Mouse (Mus musculus): ENCODE measurements around the gene Nt5dc3.
A peak's percentile ranks its signal among the peaks of the same experiment; 100 is the strongest.

Gene Nt5dc3

DNA sequence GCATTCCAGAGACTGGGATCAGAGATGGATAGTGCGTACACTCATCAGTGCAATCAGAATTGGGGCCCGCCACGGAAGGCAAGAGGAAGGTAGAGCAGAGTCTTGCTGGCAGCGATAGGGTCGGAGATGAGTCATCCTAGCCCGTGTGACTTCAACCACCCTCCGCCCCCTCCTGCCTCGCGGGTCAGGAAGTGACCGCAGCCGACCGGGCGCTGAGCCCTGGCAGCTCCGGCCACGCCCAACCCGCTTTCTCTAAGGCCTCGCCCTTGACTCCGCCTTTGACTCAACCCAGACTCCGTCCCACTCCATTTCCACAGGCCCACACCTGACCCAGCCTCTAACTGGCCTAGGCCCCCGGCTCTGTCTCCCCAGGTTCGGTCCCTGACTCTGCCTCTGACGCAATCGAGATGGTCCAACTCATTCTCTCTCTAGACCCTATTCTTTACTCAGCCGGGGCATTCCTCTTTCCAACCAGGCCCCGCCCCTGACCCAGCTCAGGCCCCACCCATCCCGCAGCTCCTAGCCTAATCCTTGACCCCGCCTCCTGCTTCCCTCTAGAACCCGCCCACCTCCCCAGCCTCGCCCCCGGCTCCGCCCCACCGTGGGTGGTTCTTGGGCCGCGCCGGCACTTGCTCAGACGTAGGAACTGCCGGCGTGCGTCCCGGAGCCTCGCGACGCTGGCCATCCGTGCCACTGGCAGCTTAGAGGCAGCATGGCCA lies at the start of gene Nt5dc3:
Gene Nt5dc3, plus strand, starts transcription at position 608 of the 719 bp plus-strand sequence.
- DNase-seq = peak; percentile 98

DNA sequence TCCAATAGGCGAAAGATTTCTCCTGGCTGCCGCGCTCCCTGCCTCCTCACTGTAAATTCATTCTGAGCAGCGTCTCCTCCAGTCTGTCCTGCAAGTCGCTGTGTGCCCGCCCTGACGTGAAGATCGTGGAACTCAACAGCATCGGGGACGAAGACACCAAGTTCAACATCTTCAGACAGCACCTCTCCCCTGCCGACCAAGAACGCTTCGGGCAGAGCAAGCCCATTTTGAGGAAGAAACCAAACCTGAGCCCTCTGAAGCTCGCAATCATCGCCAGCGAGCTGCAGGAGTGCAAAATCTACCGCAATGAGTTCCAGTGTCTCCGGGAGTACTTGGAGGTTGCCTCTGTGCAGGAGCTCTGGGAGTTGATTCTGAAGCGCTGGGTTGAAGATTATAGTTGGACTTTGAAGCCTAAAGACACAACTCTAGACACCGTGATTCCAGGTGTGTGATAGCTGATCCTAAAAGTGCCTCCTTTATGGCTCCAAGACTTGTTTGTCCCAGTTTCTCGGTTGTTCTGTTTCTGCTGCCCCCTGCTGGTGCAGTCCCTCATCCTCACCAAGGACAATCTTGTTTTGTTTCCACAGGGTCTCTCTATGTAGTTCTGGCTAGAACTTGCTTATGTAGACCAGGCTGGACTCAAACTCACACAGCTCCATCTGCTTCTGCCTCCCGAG lies 47.8 kb upstream of the Nt5dc3 start:
- peak; percentile 81 for DNase-seq

DNA sequence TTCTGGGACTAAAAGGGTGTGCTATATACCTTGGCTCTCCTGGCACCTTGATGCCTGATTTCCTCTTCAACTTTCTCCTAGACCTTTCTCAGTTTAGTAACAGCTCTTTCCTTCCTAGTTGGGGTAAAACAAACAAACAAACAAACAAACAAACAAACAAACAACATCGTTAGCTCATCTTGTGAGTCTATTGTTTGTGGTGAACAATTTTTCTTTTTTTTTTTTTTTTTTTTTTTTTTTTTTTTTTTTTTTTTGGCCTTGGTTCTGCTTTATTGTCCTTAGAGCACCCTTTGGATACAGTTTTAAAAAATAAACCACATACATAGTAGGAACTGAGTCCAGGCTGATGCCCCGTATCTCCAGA lies 47.3 kb upstream of the Nt5dc3 start:
- DNase-seq = no peak

DNA sequence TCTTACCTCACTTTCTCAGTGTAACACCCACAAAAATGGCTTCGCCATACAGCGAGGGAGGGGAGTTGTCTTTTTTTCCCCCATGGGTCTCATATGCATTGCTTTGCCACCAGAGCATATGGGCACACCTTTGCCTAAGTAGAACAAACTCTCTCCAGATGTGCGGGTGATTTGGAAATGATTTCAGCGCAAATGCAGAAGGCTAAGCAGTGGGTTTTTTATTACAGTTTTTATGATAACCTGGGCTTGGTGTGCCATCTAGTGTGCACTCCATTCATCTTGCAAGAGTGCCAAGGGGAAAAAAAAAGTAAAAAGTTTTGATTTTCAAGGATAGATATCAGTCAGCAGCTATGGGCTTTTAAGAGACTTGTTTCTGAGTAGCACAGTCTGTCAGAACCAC lies 43.8 kb upstream of the Nt5dc3 start:
- DNase-seq = no peak

DNA sequence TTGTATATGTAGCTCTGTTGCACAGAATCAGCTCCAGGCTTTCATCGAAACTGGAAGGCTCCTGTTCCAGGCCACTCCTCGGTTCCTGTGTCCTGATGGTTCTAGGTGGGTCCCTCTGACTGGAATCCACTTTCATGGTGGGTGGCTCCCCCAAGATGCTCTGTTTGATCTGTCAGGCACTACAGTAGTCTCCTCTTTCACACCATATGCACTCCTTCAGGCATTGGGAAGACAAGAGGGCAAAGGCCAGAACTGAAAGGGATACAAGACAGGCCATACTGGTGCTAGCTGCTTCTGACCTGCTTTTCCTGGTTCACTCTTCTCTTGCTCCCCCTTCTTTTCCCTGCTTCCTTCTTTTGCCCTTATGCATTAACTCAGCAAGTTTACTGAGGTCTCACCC lies 35.9 kb upstream of the Nt5dc3 start:
- DNase-seq = no peak

DNA sequence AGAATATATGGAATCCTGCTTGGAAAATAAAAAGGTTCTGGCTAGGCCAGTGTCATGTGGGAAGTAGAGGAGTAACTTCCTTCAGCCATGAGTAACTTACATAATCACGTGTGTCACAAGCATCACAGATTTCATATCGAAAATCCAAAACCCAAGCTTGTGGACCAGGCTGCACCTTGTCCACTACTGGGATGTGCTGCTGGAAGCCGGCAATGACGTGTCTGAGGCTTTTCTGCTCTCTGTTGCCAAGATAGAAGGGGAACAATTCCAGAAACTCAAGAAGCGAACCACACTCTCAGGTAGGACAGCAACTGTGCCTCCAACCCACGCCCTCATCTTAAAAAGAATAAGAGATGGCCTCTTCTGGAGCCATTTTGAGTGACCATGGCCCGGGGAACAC lies 34.5 kb upstream of the Nt5dc3 start:
- no peak for DNase-seq

DNA sequence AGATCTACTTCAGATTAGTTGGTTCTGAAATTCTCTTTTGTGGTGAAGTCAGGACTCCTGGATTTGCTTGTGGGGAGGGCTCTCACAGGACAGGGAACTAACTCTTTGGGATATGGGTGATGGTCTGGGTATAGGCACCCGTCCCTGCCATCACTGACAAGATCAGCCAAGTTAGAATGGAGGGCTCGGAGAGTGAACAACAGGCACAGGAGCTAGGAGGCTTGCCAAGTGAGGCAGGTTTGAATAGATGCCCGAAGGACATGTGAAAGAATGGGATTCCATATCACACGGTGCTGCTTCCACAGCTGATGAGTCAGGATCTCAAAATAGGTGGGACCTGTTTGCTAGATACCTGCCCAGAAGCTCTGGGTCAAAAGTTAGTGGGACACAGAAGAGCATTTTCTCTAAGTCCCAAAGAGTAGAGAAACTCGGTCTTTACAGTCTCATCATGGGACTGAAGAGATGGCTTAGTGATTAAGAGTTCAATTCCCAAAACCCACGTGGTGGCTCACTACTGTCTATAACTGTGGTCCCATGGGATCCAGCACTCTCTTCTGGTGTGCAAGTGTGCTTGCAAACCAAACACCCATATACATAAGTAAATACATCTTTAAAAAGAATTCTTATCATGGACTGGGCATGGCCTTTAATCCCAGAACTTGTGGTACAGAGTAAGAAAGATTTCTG lies 22.8 kb upstream of the Nt5dc3 start:
- no peak for DNase-seq

DNA sequence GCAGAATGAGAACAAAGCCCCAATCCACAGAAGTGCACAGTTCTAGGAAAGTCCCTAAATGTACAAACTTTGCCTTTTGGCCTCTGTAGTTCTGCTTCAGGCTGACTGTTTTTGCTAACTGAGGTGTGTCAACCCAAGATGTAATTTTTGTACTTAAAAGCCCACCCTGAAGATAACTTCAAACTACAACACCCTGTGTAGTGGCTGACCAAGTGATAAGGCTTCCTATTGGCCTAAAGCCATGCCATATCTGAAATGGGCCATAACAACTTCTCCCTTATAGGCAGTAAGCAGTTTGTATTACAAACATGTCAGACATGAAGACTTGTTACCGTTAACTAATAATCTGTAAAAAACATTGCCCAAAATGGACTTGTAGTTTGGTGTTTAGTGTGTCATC lies 21.1 kb upstream of the Nt5dc3 start:
- no peak for DNase-seq

DNA sequence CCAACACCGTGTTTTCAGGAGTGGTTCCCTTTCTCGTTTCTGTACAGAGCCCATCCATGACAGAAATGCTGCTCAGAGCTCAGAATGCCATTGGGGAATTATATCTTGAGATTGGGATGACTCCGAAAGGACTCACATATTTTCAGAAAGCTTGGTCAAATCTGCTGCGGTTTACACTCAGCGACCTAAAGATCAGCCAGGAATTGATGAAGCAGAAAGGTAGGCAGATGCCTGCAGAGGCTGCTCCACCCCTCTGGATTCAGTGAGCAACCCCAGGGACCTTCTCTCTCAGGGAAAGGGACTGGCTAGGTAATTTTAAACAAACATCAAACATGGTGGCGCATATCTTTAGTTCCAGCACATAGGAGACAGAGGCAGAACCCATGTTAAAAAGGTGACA lies 20.6 kb upstream of the Nt5dc3 start:
- DNase-seq = no peak

DNA sequence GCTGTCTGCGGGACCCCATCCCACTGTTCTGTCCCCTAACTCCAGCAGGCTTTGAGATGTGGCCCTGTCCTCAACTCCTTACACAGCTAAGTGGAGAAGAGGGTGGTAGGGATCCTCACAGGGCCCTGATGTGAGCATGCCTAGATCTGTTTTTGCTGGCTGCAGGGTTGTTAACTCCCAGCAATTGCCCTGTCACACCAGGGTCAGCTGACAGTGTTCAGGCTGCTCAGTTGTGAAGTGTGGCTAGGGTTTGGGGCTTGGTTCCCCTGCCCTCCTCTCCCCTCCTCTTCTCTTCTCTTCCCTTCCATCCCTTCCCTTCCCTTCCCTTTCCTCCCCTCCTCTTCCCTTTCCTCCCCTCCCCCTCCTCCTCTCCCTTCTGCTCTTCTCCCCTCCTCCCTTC lies 17.6 kb upstream of the Nt5dc3 start:
- no peak for DNase-seq

DNA sequence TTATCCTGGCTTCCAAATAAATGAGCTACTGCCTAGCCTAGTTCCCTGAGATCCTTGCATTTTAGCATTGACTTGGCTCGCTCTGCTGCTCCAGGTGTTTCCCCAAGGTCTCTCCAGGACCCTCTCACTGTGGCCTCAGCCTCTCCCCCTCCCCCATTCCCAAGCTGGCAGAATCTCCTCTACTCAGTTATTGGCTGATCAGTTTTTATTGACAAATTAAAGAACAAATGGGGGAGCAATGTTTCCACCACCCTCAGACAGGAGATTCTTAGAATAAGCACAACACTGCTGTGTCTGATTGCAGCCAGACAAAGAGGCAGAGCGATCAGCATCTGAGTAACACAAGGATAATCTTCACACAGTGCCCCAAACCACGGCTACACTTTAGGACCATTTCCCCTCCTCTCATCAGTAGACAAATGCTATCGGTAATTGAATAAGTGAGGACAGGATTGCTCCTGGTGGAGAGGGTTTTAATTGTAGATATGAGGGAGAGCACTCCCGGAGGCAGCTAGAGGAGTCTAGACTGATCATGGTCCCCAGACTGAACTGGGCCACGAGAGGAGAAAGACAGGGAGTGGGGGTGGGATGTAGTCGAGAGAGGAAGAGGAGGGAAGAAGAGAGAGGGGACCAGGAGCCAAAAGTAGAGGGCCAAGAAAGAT lies 17.0 kb upstream of the Nt5dc3 start:
- DNase-seq = no peak

DNA sequence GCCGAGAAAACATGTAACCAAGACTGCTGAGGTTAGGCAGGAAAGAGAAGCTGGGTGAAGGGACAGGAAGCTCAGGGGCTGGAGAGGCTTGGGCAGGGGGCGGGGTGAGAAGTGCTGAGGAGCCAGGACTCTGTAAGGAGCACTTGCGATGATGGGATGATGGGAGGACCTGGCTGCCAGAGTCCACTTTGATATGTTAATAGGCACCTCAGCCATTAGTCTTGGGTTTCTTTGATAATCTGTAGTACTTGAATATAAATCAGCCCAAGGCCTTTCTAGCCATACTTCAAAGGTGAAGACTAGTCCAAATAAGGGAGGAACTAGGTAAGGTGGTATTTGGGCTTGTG lies 16.4 kb upstream of the Nt5dc3 start:
- no peak for DNase-seq

DNA sequence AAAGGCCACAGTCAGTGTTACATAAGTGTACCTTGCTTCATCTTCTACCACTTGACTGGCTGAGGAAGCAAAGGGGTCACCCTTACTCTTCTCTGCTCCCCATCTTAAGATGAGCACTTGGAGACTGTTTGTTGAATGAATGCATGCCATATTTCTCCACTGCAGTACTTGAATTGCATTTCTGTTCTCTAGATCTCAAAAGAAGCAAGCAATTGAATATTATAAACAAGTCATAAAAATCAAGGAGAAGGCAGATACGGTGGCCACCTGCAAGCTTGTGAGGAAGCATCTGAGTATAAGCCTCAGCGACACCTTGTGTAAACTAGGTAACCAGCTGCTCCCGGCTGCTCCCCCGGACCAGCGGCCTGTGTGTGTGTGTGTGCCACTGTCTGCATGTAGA lies 15.1 kb upstream of the Nt5dc3 start, which contains the start of gene Gm49358:
Gene Gm49358, plus strand, starts transcription at position 301 of the 400 bp plus-strand sequence.
- DNase-seq = no peak

DNA sequence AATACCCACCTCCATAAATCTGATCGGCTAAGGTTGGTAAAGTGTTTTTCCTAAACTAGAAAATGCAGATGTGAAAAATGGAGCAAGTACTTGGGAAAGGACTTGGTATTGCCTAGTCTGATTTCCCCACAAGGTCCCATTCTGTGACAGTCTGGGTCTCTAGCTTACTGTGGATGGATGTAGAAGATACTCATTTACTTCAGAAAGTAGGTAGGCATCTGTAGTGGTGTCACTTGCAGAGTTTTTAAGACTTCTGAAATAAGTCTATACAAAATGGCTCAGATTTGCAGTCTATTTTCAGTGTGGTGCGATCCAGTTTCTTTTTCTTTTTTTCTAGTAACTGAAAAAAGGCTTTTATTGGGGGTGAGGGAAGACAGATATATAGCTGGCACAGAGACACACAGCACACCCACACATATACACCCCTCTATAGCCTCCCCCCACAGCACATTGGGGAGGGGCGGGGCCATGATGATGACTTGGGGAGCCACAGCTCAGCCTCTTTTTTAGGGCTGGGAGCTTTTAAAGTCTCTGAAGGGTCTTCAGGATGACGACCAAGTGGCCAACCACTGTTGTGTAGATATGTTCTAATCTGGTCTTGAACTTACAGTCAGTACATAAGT lies 13.3 kb upstream of the Nt5dc3 start:
- no peak for DNase-seq

DNA sequence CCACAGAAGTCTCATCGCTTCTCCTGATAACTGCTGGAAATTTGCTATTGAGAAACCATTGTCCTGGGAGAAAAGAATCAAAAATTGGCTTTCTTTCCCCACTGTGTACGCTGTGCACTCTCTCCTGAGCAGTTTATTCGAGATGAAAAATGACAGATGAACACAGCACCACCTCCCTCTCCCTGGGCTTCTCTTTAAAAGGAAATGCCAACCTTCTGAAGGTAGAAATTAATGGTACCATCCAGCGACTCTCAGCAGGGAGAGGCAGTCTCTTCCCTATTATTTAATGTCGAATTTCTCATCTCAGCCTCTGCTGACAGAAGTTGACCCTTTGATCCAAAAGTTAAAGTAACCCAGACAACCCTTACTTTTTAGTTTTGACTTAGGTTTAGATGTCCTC lies 9.6 kb upstream of the Nt5dc3 start:
- DNase-seq = no peak

DNA sequence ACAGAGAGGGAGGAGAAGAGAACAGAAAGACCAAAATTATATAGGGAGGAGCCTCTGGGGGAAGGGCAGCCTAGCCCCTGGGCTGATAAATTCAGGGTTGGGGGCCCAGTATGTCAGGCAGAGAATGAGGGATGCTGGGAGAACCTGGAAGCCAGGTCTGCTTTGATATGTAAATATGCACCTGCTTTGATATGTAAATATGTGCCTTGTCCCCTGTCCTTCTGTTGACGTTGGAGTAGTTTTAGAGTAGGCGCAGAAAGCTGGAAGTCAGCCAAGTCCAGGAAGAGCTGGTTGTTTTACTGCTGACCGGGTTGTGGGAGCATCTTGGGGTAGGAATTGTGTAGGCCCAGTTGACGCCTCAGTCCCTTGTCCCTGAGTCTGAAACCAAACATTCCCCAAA lies 9.0 kb upstream of the Nt5dc3 start:
- no peak for DNase-seq

DNA sequence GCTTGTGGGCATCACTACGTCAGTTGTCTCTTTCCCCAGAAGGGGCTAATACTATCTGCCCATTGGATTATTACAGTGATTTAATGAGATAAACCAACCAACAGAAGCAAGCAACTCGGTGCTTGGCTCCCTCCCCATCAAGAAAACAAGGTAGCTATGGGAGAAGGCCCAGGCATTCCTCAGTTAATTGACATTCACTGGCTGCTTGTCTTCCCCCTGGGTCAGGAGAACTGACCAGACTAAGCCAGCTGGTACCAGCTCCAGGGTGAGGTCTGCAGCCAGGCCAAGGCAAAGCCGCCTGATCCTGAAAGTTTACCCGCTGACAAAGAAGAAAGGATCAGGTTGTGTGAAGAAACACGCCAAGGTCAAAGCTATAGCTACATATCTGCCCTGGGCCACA lies 7.1 kb upstream of the Nt5dc3 start:
- no peak for DNase-seq

DNA sequence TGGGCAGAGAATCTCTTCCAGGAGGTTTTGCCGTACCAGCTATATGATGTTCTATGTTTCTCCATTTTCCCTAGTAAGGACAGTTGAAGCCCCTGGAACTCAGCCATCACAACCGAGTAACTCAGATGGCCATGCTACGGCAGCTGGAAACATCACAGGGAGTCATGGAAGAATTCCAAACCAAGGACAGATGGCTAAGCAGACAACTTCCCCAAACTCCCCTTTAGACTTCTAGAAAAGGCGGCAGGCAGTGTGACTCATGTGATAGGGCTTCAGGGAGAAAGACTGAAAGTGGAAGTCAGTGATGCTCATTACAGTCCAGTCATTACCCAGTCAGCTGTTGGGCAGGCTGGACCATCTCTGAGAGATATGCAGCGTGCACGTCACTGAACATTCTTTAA lies 6.6 kb upstream of the Nt5dc3 start:
- no peak for DNase-seq

DNA sequence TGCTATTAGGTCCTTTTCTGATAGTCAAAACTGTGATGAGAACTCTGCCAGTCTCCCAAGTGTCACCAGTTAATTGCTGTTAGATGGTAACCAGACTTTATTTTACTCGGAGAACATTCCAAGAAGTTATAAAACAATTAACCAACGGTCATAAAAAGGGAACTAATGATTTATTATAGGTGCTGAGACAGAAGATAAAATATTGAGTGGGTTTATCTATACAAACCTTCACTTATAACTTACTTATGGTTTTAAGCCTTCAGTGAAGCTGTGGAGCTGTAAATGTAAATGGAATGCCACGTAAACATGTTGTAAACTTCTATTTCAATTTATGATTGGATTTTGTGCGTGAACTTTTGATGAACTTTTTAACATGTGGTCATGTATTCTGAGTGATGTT lies 5.4 kb upstream of the Nt5dc3 start:
- DNase-seq = no peak

DNA sequence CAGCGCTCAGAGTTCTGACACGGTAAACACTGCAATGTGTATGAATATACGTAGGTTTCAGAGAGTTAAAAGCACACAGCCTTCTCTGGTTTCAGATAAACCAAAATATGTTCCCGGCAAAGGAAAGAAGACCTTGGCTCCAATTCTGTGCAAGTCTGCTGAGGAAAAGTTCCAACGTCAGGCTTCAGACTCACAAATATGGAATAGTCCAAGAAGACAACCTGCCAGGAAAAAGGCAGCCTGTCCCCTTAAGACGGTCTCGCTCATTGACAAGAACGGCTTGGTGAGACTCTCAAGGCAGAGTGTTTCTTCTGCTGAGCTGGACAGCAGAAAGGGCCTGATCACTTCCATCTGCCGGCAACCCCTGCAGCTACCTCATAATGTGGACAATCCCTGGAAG lies 2.5 kb upstream of the Nt5dc3 start:
- no peak for DNase-seq

DNA sequence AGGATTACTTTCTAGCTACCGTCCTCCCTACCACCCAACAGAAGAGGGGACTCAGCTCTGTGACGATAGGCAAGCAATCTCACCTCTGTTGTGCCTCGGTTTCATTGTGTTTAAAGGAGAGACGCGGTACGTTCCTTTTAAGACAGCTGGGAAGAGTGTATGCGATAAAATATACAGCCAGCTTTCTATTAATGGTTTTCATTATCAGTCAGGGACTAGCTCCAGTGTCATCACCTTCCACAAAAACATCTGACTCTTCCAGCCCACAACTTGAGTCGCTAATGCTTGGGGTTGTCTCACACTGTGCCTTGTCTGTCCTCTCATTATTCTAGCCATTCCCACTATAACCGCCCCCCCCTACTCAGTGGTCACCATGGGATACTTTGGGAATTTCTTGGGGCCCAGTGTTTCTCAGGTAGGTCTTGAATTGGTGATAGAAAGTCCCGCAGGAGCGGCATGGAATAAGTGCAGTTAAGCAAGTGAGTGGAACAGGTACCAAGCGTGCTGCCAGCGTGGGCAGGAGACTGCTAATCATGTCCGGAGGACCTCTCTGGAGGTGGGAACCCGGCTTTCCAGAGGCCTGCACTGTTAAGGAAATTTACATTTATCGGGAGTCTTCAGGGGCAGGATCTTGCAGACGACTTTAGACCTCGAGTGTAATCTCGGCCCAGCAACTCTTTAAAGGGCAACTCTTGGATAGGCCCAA lies 1.0 kb upstream of the Nt5dc3 start:
- no peak for DNase-seq

DNA sequence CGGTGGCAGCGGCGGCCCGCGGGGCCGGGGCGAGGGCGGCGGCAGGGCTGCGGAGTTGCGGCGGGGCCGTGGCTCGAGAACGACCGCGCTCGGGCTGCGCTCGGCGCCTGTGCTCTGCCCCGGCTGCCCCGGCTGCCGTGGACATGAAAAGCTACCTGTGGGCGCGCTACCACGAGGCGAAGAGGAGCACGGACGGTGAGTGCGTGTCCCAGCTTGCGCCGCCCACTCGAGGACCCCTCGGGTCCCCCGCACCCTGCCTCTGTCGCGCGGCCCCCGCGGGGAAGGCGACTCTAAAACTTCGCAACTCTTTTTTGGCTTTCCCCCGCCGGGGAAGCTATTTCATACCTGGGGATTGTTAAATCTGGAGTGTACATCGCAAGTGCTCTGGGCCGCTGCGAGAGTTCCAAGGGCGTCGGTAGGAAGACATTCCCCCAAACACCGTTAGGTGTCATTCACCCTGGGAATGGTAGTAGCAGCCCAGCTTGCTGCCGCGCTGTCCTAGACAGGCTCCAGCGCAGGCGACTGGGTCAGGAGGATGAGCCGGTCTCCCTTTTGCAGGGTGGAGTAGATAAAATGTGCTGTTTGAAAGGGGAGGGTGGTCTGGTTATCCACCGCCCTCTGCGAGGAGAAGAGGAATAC lies 431 bp downstream of the Nt5dc3 start:
- DNase-seq = peak; percentile 52

Data from liver (tissue).